ENCODE assay signal across 19 mouse cellular contexts in the genomic region with DNA sequence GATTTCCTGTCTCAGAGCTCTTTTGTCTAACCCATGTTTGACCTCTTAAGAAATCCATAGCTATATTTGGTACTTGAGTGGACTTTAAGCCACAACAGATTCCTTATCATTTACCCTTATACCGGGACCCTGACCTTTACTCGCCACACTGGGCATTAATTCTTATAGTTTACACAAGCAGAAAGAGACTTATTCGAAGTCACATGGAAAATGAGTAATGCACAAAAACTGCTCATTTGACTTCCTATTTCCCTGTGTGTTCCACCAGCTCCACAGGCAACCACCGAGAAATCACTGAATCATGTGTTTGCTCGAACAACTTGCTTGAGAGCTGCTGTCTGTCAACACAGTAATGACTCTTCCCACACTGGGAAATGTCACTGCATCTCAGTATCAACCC. TPM values are rescaled to one million over a fixed set of nuclear protein-coding genes. Genes with fewer than 3 reads are reported as not detected.
DNase-seq lines count a peak whose midpoint lies in the region; ATAC-seq and TF ChIP-seq lines count a peak whose summit lies in the region.
"Had no signal": no experiment of that assay in that cellular context is flagged by ENCODE, and none has a peak within 500 bp of the region (broad histone marks: within the 10 kb centered on the region; RNA-seq: fewer than 3 reads in every experiment).

No protein-coding gene starts in this region.

- H3K4me3 ChIP-seq in lung, postnatal 0 days (ENCODE audit: low read depth, low read length) = no peak overlapping the region
- H3K4me3 ChIP-seq in brown adipose tissue, adult 24 weeks (ENCODE audit: insufficient read depth, low read depth, low read length) = no peak overlapping the region
- no peak overlapping the region for H3K4me3 ChIP-seq in intestine, postnatal 0 days (ENCODE audit: low read depth, low read length)
- H3K4me3 ChIP-seq: limb, embryonic 10.5 days had no signal

- TF ChIP-seq EP300 in lung, postnatal 0 days (IDR thresholded peaks at IDR 0.05) = no peak

- DNase-seq in lung, postnatal 0 days (ENCODE audit: low spot score) = peak; percentile 17
- no peak for DNase-seq in lung, postnatal 14 days
- peak; percentile 36 for DNase-seq in yolk sac, embryonic 10.5 days (ENCODE audit: low spot score)
- no peak for DNase-seq in urinary bladder, adult 18-20 months (ENCODE audit: low spot score in 2 of 2)
- no peak for DNase-seq in left cerebral cortex, postnatal 4 days
- DNase-seq: adrenal gland, postnatal 14 days; cerebellum, postnatal 10 days; gastrocnemius, postnatal 25 days; heart, postnatal 36 days; kidney, postnatal 10 days; lung, embryonic 14.5 days; retina, postnatal 1 day; thymus, postnatal 4 days had no signal

- no peak for ATAC-seq in lung, postnatal 0 days
- peak; percentile 97 for ATAC-seq in intestine, postnatal 0 days

- no peak overlapping the region for H3K27ac ChIP-seq in lung, postnatal 0 days (ENCODE audit: low read length)
- 0 out of 2 replicates have a peak overlapping the region, but pooled peaks have one; percentile 18 for H3K27ac ChIP-seq in brown adipose tissue, adult 24 weeks (replicated peaks; ENCODE audit: low read depth, low read length)
- H3K27ac ChIP-seq in intestine, postnatal 0 days (ENCODE audit: low read depth, low read length) = peak overlapping the region; percentile 69
- H3K27ac ChIP-seq: limb, embryonic 10.5 days had no signal

- H3K36me3 ChIP-seq in lung, postnatal 0 days (ENCODE audit: insufficient read depth, low read length) = no peaks in the 10 kb centered on the region
- no peaks in the 10 kb centered on the region for H3K36me3 ChIP-seq in intestine, postnatal 0 days (ENCODE audit: control insufficient read depth, insufficient read depth)
- H3K36me3 ChIP-seq: G1E; limb, embryonic 10.5 days had no signal

- no peaks in the 10 kb centered on the region for H3K27me3 ChIP-seq in lung, postnatal 0 days (replicated peaks; ENCODE audit: insufficient read depth, low read length)
- H3K27me3 ChIP-seq in intestine, postnatal 0 days (replicated peaks; ENCODE audit: control insufficient read depth, insufficient read depth, low read length) = no peaks in the 10 kb centered on the region

- TF ChIP-seq CTCF in lung, postnatal 0 days (IDR thresholded peaks at IDR 0.05) = no peak
- TF ChIP-seq CTCF in intestine, postnatal 0 days (IDR thresholded peaks at IDR 0.05; ENCODE audit: low read depth) = no peak

- H3K4me2 ChIP-seq in lung, postnatal 0 days (replicated peaks; ENCODE audit: low read depth, low read length) = no peak overlapping the region
- H3K4me2 ChIP-seq in intestine, postnatal 0 days (replicated peaks; ENCODE audit: low read depth) = no peak overlapping the region; the same call in 1 of the 2 replicates
- H3K4me2 ChIP-seq: heart, embryonic 11.5 days; lung, embryonic 14.5 days; midbrain, embryonic 11.5 days had no signal

- intact Hi-C loops in left cerebral cortex, postnatal 4 days (cut with DNase I) = no loop called here

- no peak overlapping the region for H3K9ac ChIP-seq in lung, postnatal 0 days (replicated peaks; ENCODE audit: low read depth)
- no peak overlapping the region for H3K9ac ChIP-seq in intestine, postnatal 0 days (ENCODE audit: low read depth, low read length)
- H3K9ac ChIP-seq: lung, embryonic 14.5 days had no signal

- 15% methylated on average over 5 of the region's 5 CpGs for WGBS in lung, postnatal 0 days
- 15% methylated on average over 5 of the region's 5 CpGs for WGBS in intestine, postnatal 0 days

- H3K4me1 ChIP-seq in lung, postnatal 0 days (ENCODE audit: insufficient read depth, low read depth, low read length) = no peaks in the 10 kb centered on the region
- no peaks in the 10 kb centered on the region for H3K4me1 ChIP-seq in brown adipose tissue, adult 24 weeks (ENCODE audit: control insufficient read depth, insufficient read depth, insufficient read length, low read length)
- H3K4me1 ChIP-seq in intestine, postnatal 0 days (replicated peaks; ENCODE audit: control insufficient read depth, insufficient read depth, low read length) = no peaks in the 10 kb centered on the region; the same call in 1 of the 2 replicates
- H3K4me1 ChIP-seq: limb, embryonic 10.5 days had no signal

- no peaks in the 10 kb centered on the region for H3K9me3 ChIP-seq in lung, postnatal 0 days (ENCODE audit: low read length)
- no peaks in the 10 kb centered on the region for H3K9me3 ChIP-seq in intestine, postnatal 0 days (ENCODE audit: control insufficient read depth)
- H3K9me3 ChIP-seq: G1E; limb, embryonic 10.5 days had no signal

RNA-seq across cellular contexts. Expression of a gene that starts 6.4 kb away (rescaled TPM):
- 3.8 and 3.9 TPM in 2 replicates for polyA plus RNA-seq in lung, postnatal 0 days (2015; fragmentation: Nextera tagmentation; extraction: Ambion mirVana)
- polyA plus RNA-seq in brown adipose tissue, adult 24 weeks (2012; ENCODE audit: insufficient read depth, insufficient read length, missing spikeins) = not detected in 2 replicates
- polyA plus RNA-seq in intestine, postnatal 0 days (2015; fragmentation: Nextera tagmentation; extraction: Ambion mirVana) = 79.5 and 96.7 TPM in 2 replicates
- under 1 TPM; 0.20 to 0.30 TPM for total RNA-seq in left cerebral cortex, postnatal 4 days (2021)
- polyA plus RNA-seq: G1E had no signal

Comparison
In these comparisons a context has a peak if more than half of its experiments do, and no peak if none do; other contexts are left out.
1. DNase-seq: peak in lung, postnatal 0 days (single experiment) and yolk sac, embryonic 10.5 days (single experiment); none in lung, postnatal 14 days (single experiment), urinary bladder, adult 18-20 months (0 of 2) and left cerebral cortex, postnatal 4 days (single experiment).
2. RNA of a gene that starts 6.4 kb away (polyA plus RNA-seq): 79.5 to 96.7 TPM in intestine, postnatal 0 days; 3.8 to 3.9 TPM in lung, postnatal 0 days and not detected in brown adipose tissue, adult 24 weeks; every median in the first group is over 10 times any median in the second.